Mouse (Mus musculus) layer of hippocampus, postnatal 14 days (tissue): ENCODE data around the gene Mllt3. TPM values are rescaled to one million over a fixed set of nuclear protein-coding genes. Genes with fewer than 3 reads are reported as not detected.

ENCODE experiments used
- DNase-seq, 2 experiments: peaks; one replicate each; pipeline ENCODE4 v3.0.0; 2021 to 2022; ENCODE audit warnings: low spot score in 2 of 2, mixed read lengths in 1 of 2
- total RNA-seq, 2 experiments: library from RNA; stranded (reverse); gene quantifications; 2 replicates each; pipeline ENCODE4 v1.2.3; 2021

Mllt3 gene
- total RNA-seq, 2 experiments from 2014 or later = 46.8 to 47.3 TPM

GRCm38 (mm10) chr4:87830794-87831306, 202.3 kb downstream of the Mllt3 start:
- no peak for DNase-seq

- DNase-seq = no peak
These were observed 203.6 kb downstream of the Mllt3 start for GRCm38 (mm10) chr4:87829426-87830063.

DNA sequence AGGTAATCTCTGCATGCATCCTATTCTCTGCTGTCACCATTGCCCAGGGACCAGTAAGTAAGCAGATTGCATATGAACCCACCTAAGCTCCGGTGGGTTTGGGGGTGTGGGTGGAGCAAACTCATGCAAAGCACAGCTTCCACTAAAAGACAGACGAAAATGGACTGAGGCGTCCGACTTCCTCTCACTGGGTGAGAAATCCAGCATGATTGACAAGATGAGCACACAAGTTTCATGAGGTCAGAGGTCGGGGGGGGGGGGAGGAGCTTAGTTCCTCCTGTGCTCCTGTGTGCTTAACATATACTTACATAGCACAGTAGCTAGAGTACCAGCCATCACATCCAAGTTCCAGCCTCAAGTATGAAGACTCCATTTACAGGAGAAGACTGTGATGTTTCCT, 206.8 kb downstream of the Mllt3 start:
- DNase-seq = no peak

GRCm38 (mm10) chr4:87823623-87824022, 209.5 kb downstream of the Mllt3 start:
- DNase-seq = no peak

DNA sequence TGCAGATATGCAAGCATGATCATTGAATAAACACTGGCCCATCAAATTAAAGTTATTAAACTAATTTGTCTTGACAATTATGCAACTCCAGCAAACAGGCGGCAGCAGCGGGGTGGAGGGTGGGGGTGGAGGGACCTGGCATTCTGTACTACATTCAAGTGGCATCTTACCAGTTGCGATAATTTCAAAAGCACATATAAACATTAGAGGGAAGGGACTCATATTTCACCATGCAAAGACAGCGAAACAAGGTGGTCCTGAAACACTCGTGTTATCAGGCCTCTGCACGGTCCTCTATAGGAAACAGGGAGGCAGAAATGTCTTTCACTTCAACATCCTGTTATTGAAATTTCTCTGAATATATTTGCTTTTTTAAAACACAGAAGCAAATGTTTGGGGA, 210.0 kb downstream of the Mllt3 start:
- no peak for DNase-seq

- no peak for DNase-seq
These were observed 212.3 kb downstream of the Mllt3 start for GRCm38 (mm10) chr4:87820911-87821310.

GRCm38 (mm10) chr4:87819182-87819581, 214.0 kb downstream of the Mllt3 start:
- DNase-seq = peak; percentile 38 to 43

- DNase-seq = no peak
These were observed 214.9 kb downstream of the Mllt3 start for GRCm38 (mm10) chr4:87818276-87818675.

- DNase-seq = no peak
These were observed 217.6 kb downstream of the Mllt3 start for GRCm38 (mm10) chr4:87815465-87816108.

DNA sequence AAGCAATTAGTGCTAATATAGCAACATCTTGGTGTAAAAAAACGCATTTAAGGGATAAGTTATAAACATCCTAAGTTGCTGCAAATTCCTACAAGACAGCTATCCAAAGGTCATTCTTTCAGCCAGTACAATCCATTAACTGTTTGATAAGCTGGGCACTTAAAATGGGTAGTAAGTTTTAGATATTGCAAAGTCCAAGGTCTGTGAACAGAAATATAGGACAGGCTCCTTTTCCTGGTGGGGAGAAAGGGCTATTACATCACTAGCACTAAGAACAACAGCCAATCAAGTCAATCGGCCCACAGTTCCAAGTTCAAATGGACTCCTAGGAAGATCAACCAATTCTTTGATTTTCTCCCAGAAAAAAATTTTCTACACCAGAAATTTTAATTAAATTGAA, 221.3 kb downstream of the Mllt3 start:
- no peak for DNase-seq

DNA sequence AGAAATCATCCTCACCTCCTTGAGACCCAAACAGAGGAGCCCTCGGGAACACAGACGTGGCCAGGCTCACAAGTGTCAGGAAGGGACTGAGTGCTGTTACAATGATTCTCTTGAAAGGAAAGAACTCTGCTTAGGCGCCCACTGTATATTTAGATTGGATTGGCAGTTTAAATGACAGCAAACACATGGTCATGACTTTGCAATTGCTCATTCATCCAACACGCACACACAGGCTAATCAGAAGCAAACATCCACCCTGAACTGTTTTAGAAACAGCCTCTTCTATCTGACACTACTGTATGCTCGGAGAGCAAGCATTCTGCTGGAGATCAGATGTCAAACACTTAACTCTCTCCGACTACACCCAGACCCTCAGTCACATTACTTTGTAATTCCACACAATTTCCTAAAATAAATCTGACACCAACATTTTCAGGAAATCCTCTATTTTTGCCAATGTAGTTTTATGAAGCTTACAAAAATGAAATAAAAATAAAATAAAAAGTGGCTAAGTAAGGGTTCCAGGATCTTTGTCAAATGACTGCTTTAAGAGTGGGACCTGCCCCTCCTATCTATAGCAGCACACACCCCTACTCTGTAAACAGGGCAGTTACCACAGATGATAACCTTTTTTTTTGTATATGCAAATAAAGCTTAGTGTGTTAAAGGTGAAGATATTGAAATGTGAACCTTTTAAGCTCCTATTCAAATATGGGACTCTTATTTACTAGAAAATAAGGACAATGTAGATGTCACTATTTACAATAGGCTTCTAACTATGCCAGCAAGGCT, 226.8 kb downstream of the Mllt3 start:
- DNase-seq = no peak

DNA sequence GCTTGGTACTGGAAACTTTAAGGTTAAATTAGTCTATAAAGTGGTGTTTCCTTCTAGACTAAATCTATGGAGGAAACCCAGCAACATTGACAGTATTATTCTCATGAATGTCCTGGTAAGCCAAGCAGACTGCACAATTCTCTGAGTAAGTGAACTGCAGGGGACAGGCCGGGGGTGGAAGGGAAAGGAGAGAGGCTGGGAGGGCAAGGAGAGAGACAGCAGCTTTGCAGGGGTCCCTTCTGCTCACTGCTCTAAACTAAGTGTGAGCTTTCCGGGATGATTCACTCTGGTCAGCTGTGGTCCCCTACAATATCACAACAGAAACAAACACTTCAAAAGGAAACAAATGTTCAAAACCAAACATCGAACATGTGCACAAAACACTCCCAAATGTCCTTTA, 228.6 kb downstream of the Mllt3 start:
- no peak for DNase-seq

DNA sequence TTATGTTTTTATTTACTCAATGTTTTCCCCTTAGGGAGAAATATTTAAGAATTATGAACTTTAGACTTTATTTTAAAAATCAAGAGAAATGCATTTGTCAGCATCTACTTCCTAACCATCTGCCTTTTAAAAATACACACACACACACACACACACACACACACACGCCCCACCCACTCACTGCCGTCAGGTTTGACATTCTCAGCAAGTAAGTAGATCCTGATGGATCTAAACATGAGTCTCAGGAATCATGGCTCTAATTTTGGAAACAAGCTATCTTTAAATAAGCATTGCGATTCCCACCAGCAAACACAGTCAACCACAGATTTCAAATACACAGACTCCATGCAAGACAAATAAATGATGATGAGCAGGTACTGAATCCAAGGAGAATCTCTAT, 229.9 kb downstream of the Mllt3 start:
- no peak for DNase-seq

- no peak for DNase-seq
These were observed 231.0 kb downstream of the Mllt3 start for GRCm38 (mm10) chr4:87802140-87802539.

DNA sequence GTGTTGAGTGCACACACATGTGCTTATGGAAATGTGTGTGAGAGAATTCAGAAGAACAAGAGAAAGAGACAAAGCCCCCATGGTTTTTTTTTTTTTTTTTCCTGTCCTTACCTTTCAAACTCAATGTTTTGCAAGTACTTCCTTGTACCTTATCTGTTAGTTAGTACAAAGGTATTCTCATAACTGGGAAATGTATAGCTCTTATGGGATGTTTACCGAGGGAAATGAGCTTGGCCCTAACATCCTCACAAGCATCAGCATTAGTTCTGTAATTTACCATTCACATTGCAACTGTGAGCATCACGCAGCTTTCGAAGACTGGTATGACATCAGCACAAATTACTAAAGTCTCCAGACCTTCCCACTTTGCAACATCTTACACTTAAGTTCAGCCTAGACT, 231.8 kb downstream of the Mllt3 start:
- no peak for DNase-seq

- no peak for DNase-seq
These were observed 232.9 kb downstream of the Mllt3 start for GRCm38 (mm10) chr4:87800276-87800675.

GRCm38 (mm10) chr4:87799418-87799817, 233.7 kb downstream of the Mllt3 start:
- DNase-seq = no peak

- no peak for DNase-seq
These were observed 237.9 kb downstream of the Mllt3 start for GRCm38 (mm10) chr4:87795261-87795660.

- DNase-seq = no peak
These were observed 238.9 kb downstream of the Mllt3 start for GRCm38 (mm10) chr4:87794216-87794615.

DNA sequence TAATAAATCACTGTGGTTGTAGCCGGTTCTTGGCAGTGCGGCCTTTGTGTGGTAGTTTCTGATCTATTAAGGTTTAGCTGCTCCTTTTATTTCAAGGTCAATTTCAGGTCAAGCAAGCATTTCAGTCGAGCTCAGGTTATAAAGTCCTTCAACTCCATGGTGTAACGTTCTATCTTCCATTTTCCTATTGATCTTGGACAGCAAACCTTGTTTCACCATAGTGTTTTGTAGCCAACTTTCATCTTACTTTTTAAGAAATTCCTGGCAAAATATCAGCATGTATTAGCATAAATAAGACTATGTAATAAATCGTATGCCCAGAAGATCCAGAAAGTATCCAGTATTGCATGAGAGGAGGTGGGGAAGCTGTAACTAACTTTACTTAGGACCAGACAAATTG, 240.7 kb downstream of the Mllt3 start:
- no peak for DNase-seq

GRCm38 (mm10) chr4:87789446-87789845, 243.7 kb downstream of the Mllt3 start:
- no peak for DNase-seq

- DNase-seq = peak; percentile 43 to 61
These were observed 244.5 kb downstream of the Mllt3 start for GRCm38 (mm10) chr4:87788691-87789090.
